Mouse (Mus musculus) cerebellum, postnatal 25 days (tissue): Measurements from ENCODE around the gene Znrf1.

ENCODE experiments used
- DNase-seq, 2 experiments: peaks; one replicate each; pipeline ENCODE4 v3.0.0; 2021; ENCODE audit warnings: mixed read lengths in 2 of 2

Gene Znrf1

DNA sequence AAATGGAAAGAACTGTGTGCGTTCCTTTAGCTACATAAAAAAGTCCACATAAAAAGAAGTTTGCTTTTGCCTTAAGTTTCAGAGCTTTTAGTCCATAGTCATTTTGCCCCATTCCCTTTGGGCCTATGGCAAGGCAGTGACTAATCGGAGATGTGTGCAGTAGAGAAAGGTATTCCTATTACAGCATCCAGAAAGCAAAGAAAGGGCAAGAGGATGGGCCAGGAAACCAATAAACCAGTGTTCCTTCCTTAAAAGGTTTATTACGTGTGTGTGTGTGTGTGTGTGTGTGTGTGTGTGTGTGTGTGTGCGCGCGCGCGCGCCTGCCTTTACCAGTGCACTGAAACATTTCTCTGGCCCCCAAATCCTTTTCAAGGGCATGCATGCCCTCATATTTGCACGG lies 35.8 kb downstream of the Znrf1 start:
- no peak for DNase-seq

DNA sequence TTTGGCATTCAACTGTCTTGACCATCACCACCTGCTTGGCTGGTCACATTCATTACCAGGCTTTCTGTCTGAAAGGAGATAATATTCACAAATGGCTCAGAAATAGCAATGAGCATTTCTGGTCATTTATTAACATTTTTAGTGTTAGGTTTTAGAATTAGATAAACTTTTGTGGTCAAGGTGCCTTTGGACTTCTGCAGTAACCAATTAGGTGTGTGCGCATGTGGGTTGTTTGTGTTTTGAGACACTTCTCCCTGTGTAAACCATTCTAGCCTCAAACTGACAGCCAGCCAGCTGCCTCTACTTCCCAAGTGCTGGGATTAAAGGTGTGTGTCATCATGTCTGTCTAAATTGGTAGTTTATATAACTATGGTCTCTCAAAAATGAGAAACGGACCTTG lies 36.5 kb downstream of the Znrf1 start:
- no peak for DNase-seq

DNA sequence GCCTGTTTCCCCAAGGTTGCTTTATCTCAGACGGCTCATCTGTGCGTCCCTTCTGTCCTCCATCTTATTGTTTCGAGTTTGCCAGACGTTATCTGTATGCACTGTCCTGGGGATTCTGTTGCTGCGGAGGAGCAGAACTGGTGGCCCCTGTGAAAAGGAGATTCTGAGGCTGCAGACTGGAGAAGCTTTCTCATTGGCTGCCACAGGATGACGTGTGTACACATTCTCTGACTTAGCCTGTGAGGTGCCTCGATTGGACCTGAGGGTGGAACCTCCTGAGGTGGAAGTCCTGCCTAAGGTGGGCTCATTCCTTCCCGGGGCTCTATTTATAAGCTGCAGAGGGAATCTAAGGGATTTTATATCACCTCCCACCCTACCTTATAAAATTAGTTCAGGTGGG lies 37.7 kb downstream of the Znrf1 start:
- DNase-seq, result no peak

DNA sequence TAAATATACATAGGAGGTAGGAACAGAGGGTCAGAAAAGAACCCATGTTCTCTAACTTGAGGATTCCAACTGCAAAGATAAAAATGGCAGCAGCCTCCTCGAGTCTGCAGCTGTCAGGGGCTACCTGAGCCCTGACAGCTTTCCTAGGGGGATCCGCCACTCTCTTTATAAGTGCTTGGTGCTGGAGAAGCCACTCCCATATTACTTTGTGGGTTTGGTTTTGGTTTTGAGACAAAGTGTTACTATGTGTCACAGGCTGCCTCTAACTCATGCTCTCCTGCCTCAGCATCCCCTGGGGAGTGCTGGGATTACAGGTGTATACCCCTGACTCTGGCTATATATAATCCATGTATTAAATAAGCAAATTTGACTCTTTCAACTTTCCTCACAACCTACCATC lies 38.1 kb downstream of the Znrf1 start:
- DNase-seq, result no peak

DNA sequence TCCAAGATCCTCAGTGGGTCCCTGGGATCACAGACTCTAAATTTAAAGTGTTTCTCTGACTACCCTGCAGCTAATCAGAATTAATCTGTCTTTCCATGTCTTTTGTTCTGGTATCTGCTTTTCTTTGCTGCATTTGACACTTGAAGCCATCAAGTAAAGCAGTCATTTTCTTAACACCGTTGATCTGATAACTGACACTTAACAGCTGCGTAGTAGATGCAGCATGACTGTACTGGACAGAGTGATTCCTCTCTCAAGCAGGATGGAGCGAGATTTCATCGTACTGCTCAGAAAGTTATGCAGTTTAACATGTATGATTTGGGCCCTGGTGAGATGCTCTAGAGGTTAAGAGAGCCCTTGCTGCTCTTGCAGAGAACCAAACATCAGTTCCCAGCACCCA lies 39.6 kb downstream of the Znrf1 start:
- DNase-seq, result no peak

DNA sequence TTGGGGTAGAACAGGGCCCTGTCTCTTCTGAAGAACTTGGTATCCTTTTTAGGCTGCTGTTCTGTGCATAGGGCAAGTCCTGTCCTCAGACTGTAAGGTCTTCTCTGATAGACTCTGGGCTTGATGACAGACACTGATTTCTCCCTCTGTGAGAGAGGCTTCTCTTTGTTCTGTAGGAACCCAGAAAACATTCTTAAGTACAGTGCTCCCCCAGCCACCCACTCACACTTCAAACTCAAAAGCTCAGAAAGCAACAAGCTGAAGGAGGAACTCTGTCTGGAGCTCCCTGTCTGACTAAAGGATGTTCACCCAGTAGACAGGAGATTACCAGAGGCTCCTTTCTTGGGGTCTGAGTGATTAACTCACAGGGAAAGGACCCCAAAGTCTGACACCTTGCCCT lies 40.6 kb downstream of the Znrf1 start:
- DNase-seq, result no peak

DNA sequence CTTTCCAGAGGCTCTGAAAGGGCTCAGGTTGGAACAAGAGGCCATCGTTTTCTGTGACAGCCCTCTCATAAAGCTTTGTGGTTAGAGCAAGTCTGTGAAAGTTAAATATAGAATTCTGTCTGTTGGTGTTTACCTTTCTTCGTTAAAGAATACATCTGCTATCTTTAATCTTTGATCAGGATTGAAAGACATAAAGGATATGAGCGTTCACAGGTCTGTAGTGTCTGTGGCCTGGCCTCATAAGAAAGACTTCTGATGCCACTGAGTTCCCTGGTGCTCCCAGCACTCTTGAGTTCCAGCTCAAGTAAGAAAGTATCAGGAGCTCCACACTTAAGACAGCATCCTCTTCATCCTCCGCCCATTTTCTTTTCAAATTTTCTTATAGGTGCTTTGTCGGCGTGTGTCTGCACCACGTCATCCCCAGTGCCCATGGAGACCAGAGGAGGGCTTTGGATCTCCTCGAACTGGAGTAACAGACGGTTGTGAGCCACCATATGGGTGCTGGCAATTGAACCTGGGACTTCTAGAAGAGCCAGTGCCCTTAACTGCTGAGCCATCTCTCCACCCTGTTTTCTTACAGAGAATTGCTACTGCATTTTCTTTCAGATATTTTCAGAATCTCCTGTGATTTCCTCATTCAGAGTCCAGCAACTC lies 42.1 kb downstream of the Znrf1 start:
- no peak for DNase-seq

DNA sequence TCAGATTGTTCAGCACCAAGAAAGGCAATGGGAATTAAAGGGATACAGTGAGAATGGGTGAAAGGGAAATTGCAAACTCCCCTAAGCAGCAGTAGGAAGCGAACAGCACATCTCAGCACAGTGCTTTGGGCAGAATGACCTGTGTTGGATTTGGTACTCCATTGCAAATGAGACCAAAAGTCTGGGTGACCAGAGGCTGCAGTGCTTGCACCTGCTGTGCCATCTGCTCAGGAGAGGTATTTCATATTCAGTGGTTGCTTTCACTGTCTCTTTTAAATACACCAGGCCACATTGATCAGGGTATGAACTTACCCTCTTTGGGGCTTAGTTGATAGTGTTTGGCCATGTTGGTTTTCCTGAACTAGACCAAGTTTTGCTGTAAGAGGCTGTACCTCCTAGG lies 43.4 kb downstream of the Znrf1 start:
- DNase-seq, result peak; percentile 66 to 74

DNA sequence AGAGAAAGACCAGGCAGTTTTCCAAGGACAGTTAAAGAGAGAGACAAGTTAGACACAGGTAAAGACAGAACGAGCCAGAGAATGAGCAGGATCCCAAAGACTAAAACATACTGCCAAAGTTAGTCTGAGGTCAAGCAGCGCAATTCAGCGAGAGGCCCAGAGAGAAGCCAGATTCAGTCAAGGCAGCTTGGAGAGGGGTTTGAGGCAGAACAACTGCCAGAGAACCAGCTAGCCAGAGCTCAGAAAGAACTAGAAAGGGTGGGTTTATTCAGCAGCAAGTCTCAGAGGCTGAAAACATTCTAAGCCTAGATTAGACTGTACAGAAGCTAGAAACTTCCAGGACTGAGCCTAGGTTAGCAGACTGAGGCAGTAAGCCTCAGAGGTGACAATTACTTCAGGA lies 44.4 kb downstream of the Znrf1 start:
- no peak for DNase-seq

DNA sequence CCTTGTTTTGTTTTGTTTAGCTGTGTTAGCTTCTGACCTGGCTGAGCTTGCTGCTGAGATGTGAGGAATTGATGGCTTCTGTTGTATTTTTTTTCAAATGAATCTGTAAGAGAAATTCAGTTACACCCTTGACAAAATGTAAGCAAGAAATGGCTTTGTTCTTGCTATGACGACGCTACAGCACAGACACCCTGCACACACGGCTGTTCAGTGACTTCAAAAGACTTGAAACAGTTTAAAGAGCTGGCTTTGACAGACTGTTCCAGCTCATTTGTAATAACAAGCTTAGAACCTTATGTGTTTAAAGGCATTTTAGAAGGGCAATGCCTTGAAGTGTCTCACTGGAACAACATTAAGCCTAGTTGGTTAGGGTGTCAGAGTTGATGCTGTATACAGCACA lies 46.5 kb downstream of the Znrf1 start:
- DNase-seq, result no peak

DNA sequence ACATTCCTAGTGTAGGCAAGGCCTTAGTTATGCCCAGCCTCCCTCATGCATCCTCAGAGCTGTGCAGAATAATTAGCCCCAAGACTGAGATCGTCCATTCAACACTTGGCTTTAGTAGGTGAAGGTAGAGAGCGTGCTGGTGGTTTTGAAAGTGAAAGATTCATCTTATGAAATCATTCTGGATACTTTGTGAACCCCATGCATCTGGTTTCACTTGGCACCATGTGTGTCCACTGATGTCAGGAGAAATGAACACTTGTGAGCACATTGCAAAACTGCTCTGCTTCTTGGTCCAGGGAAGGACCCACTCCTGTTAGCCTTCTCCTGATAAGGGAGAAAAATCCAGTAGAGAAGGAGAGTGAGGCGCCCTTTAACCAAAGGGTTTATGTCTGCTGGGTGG lies 49.0 kb downstream of the Znrf1 start:
- no peak for DNase-seq

DNA sequence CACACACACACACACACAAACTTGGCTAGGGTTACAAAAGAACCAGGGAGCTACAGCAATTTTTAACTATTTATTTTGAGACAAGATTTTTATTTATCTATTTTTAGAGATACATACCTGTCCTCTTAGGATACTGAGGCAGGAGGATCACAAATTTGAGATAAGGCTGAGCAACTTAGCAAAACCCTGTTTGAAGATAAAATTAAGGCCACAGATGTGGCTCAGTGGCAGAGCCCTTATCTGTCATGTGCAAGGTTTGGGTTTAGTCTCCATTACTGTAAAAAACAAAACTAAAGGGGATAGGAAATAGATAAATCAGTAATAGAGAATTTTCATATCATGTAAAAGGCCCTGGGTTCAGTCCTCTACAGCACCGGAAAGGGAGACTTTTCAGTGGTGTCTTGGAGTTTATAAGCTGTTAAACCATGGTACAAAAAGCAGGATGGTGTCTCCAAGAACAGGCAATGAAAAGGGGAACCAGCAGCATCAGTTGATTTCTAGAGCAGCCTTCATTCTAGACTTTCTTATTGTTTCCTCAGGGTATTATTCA lies 51.7 kb downstream of the Znrf1 start:
- DNase-seq, result no peak

DNA sequence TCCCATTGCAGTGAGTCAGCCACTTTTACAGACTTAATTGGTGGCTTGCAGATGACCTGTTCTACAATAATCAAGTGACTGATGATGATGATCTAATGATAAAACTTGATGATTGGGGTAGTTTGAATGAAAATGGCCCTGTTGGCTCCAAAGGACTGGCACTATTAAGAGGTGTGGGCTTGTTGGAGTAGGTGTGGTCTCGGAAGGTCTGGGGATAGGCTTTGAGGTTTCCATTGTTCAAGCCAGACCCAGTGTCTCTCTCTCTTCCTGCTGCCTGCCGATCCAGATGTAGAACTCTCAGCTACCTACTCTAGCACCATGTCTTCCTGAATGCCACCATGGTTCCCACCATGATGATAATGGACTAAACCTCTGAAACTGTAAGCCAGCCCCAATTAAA lies 52.4 kb downstream of the Znrf1 start:
- no peak for DNase-seq

DNA sequence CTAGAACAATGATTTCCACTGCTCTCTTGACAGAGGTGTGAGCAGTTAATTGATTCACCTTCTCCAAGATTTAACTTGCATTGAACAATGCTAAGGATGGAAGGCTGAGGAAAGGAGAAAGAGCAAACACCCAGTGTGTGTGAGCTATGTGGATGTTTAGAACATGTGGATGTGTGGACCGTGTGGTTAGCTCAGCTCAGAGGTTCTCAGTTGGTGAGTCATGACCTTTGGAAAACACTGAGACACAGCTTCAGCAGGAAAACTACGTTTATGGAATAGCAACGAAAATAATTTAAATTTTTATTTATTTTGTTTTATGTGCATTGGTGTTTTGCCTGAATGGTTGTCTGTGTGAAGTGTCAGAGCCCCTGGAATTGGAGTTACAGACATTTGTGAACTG lies 54.3 kb downstream of the Znrf1 start:
- no peak for DNase-seq

DNA sequence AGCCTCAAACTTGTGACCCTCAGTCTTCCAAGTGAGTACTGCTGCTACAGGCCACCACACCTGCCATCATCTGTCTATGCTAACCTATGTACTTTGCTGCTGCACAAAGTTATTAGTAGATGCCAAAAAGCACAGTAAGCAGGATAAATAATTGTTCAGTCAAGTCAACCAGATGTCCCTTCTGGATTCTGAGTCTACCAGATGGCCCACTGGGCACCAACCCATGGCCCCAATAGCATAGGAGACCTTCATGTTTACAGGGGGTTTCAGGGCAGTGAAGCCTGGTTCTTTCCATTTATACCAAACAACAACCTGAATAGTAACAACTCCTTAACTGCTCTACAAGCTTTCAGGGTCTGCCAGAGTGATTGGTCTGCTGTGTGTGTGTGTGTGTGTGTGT lies 55.3 kb downstream of the Znrf1 start:
- no peak for DNase-seq

DNA sequence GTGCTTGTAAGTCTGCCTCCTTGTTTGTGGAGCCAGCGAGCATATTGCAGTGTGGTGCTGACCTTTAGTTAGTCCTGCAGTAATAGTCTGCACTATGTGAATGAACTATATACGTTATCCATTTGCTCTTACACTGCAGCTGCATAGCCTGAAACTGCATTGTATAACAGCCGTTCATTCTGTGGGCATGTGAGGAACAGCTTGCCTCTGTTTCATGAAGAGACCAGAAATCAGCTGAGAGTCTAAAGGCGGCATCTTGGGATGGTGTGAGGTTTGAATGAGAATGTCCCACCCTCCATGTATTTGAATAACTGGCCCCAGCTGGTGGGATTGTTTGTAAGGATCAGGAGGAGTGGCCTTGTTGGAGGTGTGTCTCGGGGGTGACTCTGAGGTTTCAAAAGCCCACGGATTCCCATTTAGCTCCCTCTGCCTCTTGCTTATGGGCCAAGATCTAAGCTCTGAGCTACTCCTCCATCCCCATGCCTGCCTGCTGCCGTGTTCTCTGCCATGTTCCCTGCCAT lies 56.6 kb downstream of the Znrf1 start:
- DNase-seq, result no peak

DNA sequence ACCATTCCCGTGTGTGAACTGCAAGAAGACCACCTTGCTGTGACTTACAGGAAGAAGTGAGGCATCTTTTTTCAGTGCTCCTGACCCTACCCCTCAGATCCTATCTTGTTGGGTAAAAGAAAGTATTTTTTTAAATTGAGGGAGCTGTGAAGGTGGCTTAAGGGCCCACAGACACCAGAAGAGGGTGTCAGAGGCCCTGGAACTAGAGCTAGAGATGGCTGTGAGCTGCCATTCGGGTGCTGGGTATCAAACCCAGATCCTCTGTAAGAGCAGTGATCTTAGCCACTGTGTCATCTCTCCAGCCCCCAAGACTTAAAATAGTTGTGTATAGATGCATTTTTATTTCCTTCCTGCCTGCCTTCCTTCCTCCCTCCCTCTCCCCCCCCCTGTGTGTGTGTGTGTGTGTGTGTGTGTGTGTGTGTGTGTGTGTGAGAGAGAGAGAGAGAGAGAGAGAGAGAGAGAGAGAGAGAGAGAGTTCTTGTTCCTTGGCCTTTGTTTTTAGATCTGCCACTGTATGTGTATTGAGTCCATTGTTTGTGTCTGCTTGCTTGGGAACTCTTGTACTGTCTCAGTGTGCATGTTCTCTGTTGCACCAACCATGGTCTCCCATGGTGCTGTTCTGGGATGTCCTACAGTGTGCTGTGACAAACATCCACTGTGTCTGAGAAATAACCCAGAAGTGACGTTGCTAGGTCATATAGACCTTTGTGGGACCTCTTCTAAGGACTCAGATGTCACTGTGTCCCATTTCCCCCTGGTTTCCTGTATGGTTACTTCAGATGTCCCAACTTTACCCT lies 58.3 kb downstream of the Znrf1 start:
- DNase-seq, result no peak

DNA sequence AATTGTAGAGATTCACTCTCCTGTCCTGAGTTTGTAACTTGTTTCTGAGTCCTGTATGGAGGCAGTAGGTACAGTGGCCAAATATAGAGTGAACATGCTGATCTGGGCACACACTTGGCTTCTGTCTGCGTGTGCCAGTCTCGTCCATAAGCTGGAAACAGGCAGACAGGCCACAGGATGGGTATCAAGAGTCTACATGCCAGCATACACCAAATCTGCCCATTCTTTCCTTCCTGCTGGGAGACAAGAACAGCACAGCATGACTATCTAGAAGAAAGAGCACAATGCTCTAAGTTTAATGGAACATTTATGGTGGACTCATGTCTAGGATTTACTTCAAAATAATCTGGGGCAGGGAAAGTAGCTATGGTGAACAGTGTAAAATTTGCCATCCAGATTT lies 59.1 kb downstream of the Znrf1 start:
- DNase-seq, result peak; percentile 27 to 48

DNA sequence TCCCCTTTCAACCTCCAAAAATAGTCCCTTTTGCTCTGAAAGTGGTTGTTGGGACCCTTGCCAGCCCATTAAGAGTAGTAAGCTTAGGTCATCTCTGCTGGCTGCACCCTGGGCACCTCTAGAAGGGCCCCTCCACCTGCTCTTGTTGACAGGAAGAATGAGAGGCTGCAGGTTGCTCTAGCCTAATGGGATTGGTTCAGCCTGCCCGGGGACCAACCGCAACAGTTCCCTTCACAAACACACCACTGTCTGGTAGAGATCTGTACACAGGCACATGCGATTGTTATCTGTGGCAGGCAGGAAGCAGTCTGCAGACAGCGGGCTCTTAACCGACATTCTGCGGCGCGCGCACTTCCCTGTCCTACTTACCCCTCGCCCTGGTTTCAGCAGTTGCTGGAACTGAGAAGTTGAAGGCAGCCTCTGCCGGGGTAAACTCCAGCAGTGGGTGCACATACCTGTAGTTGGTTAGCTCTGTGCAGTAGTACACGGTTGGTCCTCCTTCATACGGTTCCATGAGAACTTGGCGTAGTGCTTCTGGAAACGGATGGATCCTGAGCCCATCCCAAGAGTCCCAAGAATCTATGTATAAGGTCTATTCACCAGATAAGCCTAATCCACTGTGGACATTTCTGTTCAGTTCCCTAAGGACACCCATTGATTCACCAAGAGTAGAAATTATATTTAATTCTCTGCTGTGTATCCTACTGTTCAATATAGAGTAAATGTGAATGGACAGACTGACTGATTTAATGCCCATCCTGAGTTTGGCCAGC lies 60.0 kb downstream of the Znrf1 start:
- DNase-seq, result peak in 1 of 2 experiments; percentile 20

DNA sequence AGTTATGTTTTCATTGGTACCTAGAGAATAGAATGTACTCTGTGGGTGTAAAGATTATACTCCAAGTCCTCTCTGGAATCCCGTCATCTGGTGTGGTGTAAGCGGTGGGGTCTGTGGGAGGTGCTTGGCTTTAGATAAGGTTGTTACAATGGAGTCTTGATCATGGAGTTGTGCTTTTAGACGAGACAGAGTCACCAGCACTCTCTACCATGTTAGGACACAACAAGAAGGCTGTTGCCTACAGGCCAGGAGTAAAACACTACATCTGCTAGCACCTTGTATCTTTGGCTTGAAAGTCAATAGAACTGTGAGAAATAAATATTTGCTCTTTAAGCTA lies 60.6 kb downstream of the Znrf1 start:
- no peak for DNase-seq

DNA sequence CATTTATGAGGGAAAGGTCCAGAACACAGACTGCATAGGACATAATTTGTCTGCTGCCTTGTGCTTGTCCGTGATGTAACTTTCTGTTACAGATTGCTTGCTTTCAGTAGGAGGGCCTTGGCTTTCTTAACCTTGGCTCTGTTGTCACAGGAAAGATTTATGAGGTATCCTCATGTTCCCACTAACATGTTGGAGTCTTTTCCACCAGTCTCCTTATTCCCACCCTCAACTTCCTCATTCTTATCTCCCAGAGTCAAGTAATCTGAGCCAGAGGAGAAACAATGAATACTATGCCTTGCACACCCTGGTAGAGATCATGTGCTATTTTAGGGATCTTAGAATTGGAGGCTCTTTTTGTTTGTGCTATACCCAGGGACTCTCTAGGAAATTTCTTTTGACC lies 61.4 kb downstream of the Znrf1 start:
- DNase-seq, result no peak

DNA sequence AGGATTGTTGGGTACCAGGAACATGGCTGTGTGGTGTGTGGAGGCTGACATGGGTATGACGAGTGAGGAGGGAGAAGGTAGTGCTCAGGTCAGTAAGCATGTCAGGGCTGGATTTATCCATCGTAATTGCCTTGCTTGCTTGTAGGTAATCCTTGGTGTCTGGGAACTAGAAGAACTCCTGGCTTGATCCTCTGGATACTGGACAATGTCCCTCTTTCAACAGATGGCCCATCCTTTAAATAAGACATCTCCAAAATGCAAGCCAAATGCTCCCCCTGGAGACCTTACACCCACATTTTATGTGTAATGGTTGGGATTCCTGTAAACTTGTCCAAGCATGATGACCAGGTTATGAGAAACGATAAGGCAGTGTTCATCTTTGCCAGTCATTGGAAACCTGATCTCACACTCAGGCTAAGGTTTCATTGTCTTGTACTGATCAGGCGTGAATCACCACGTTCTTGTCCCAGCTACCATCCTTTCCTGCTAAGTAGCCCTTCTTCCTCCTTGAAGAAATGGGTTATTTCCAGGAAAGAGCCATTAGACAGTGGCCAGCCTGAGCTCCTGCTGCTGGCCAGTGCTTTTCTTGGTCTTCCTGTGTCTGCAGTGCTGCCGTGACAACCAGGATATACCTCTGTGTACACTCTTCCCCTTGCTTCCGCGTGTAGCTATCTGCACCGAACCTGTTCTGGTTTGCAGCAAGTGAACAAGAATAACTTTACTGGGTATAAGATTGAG lies 64.0 kb downstream of the Znrf1 start:
- DNase-seq, result peak in 1 of 2 experiments; percentile 30

DNA sequence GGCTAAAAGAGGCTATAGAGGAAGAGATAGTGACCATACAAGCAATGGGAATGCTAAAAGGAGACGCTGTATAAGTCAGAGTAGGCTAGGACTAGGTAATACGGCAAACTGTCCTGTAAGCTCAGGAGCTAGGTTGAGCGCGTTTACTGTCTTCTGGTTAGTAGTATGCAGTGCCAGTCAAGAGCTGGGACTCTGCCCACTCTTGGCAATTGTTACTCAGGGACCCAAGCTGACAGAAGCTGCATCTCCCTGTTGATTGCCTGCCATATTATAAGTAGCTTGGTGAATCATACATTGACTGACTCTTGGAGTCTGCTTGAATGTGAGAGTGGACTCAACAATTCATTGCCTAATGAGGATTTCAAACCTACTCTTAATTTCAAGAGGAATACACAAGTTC lies 66.2 kb downstream of the Znrf1 start:
- DNase-seq, result peak; percentile 77 to 85
